Comparison of ENCODE assay signal across 8 mouse cellular contexts in genomic region chr11:88098021-88098729, GRCm38 (mm10). TPM values are rescaled to one million over a fixed set of nuclear protein-coding genes. Genes with fewer than 3 reads are reported as not detected.
A peak's percentile ranks its signal among the peaks of the same experiment; 100 is the strongest.
DNase-seq lines count a peak whose midpoint lies in the region; ATAC-seq lines count a peak whose summit lies in the region.

Cuedc1 (plus strand) TSS chr11:88098058.

- no peak for ATAC-seq in erythroblast, adult 5-6 weeks (replicated peaks; ENCODE audit: low FRiP score, poor library complexity, severe bottlenecking)
- ATAC-seq in intestine, embryonic 14.5 days (replicated peaks; ENCODE audit: low FRiP score, low TSS enrichment, low read depth) = no peak
- ATAC-seq in midbrain, embryonic 12.5 days (ENCODE audit: low FRiP score, low read depth) = 0 out of 2 replicates have a peak, but pooled peaks have one; percentile 21

- peak in 1 of 2 experiments; percentile 19 for DNase-seq in adrenal gland, adult 18-20 months (ENCODE audit: low spot score in 2 of 2)
- DNase-seq in gastrocnemius, adult 8-10 months (ENCODE audit: low spot score in 2 of 2) = no peak
- no peak for DNase-seq in intestine, embryonic 14.5 days (ENCODE audit: low spot score)
- DNase-seq in embryo, embryonic 10.5 days (ENCODE audit: low spot score) = no peak
- no peak for DNase-seq in kidney, postnatal 25 days

- H3K27me3 ChIP-seq in erythroblast, embryonic 14.5 days (ENCODE audit: control insufficient read depth) = peaks cover 85% of the 10 kb centered on the region
- H3K27me3 ChIP-seq in intestine, embryonic 14.5 days (replicated peaks; ENCODE audit: control insufficient read depth, insufficient read depth, low read length) = 0 out of 2 replicates have a peak, but pooled peaks cover 3% of the 10 kb centered on the region
- H3K27me3 ChIP-seq in midbrain, embryonic 12.5 days = peaks cover 18% of the 10 kb centered on the region

- peaks cover 11% of the 10 kb centered on the region for H3K4me1 ChIP-seq in erythroblast, embryonic 14.5 days (ENCODE audit: control insufficient read depth)
- H3K4me1 ChIP-seq in intestine, embryonic 14.5 days (replicated peaks; ENCODE audit: control insufficient read depth, insufficient read depth, low read length) = peaks cover 20% of the 10 kb centered on the region
- peaks cover 33% of the 10 kb centered on the region for H3K4me1 ChIP-seq in midbrain, embryonic 12.5 days

- H3K4me2 ChIP-seq in intestine, embryonic 14.5 days (ENCODE audit: low read length) = peak within 1 kb of the TSS; percentile 75
- H3K4me2 ChIP-seq in midbrain, embryonic 12.5 days (replicated peaks) = peak within 1 kb of the TSS; percentile 61

- peak within 1 kb of the TSS; percentile 91 for H3K27ac ChIP-seq in intestine, embryonic 14.5 days (ENCODE audit: low read depth)
- peak within 1 kb of the TSS; percentile 91 for H3K27ac ChIP-seq in midbrain, embryonic 12.5 days (replicated peaks)

- 28% methylated on average over 17 of the region's 17 CpGs for WGBS in intestine, embryonic 14.5 days
- WGBS in midbrain, embryonic 12.5 days = 19% methylated on average over 17 of the region's 17 CpGs

- H3K9ac ChIP-seq in intestine, embryonic 14.5 days (ENCODE audit: low read length) = peak within 1 kb of the TSS; percentile 91
- H3K9ac ChIP-seq in midbrain, embryonic 12.5 days (replicated peaks) = peak within 1 kb of the TSS; percentile 96

- no peaks in the 10 kb centered on the region for H3K36me3 ChIP-seq in erythroblast, embryonic 14.5 days (ENCODE audit: control insufficient read depth)
- no peaks in the 10 kb centered on the region for H3K36me3 ChIP-seq in intestine, embryonic 14.5 days (ENCODE audit: control insufficient read depth, insufficient read depth, low read length)
- H3K36me3 ChIP-seq in midbrain, embryonic 12.5 days = no peaks in the 10 kb centered on the region

- peaks cover 3% of the 10 kb centered on the region; the same call in 1 of the 2 replicates for H3K9me3 ChIP-seq in erythroblast, embryonic 14.5 days (ENCODE audit: control insufficient read depth, low read length)
- H3K9me3 ChIP-seq in intestine, embryonic 14.5 days (ENCODE audit: control insufficient read depth, low read length) = no peaks in the 10 kb centered on the region
- H3K9me3 ChIP-seq in midbrain, embryonic 12.5 days = no peaks in the 10 kb centered on the region

- peak within 1 kb of the TSS; percentile 29 for H3K4me3 ChIP-seq in erythroblast, embryonic 14.5 days (replicated peaks)
- peak within 1 kb of the TSS; percentile 71 for H3K4me3 ChIP-seq in intestine, embryonic 14.5 days (ENCODE audit: low read depth, low read length)
- H3K4me3 ChIP-seq in midbrain, embryonic 12.5 days = peak within 1 kb of the TSS; percentile 83

RNA-seq across cellular contexts. Expression of gene Cuedc1, which starts in this region (rescaled TPM):
- 0.05 and 0.13 TPM in 2 replicates for polyA plus RNA-seq in erythroblast, embryonic 14.5 days (2012)
- total RNA-seq in erythroblast, adult 5-6 weeks (2015; ENCODE audit: low replicate concordance) = 2.7 TPM in 1 of 2 replicates, not detected in the other
- 0.98 TPM in 1 of 2 replicates, not detected in the other for total RNA-seq in erythroblast, adult 5-6 weeks (2017; ENCODE audit: low replicate concordance)
- 10 to 100 TPM; 40.2 to 42.4 TPM for total RNA-seq in adrenal gland, adult 18-20 months (2021)
- total RNA-seq in gastrocnemius, adult 8-10 months (2022) = 100 to 1,000 TPM; 108 to 156 (median 116) TPM
- polyA plus RNA-seq in intestine, embryonic 14.5 days (2014; fragmentation: Nextera tagmentation; extraction: Ambion mirVana) = 16.7 and 16.9 TPM in 2 replicates
- 40.5 and 45.7 TPM in 2 replicates for polyA plus RNA-seq in midbrain, embryonic 12.5 days (2016; fragmentation: Nextera tagmentation; extraction: Ambion mirVana)

Comparison
In these comparisons a context has a peak if more than half of its experiments do, and no peak if none do; other contexts are left out.
1. RNA of gene Cuedc1 (total RNA-seq): 108 to 156 TPM in gastrocnemius, adult 8-10 months and 40.2 to 42.4 TPM in adrenal gland, adult 18-20 months; 0.98 to 2.7 TPM in erythroblast, adult 5-6 weeks; every median in the first group is over 10 times any median in the second.
2. RNA of gene Cuedc1 (polyA plus RNA-seq): 40.5 to 45.7 TPM in midbrain, embryonic 12.5 days and 16.7 to 16.9 TPM in intestine, embryonic 14.5 days; 0.05 to 0.13 TPM in erythroblast, embryonic 14.5 days; every median in the first group is over 10 times any median in the second.
3. H3K4me3 ChIP-seq: peak in every context shown above with its lines; median percentile 83 in midbrain, embryonic 12.5 days; 71 in intestine, embryonic 14.5 days; 29 in erythroblast, embryonic 14.5 days.